Mouse (Mus musculus) MN1 (cell line): ENCODE measurements at regions not wholly inside any gene's neighbourhood (a gene's known extent, or its start where the extent isn't known, plus 50 kb on each side); places are given as distances from the start of the nearest gene placed in this dataset.

ENCODE experiments used
- DNase-seq: peaks from one replicate; pipeline ENCODE4 v3.0.0-alpha.2; 2016; ENCODE audit warnings: low spot score

DNA sequence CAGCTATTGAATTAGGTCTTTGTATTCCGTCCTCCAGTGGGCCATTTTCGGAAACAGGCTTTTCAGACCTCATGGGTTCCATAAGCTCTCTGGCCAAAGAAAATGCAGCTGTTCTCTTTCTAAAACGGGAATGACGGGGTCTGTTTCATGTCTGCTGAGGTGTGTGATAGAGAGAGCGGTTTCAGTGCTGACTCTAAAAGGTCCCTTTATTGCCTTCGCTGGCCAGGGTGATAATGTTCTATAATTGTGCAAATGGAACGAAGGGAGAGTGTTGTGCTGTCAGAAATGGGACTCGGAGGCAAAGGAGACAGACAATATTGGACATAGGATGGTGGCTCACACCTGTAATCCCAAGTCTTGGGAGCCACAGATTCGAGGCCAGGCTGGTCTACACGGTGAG lies 53.5 kb upstream of the Osbpl8 start:
- DNase-seq, result peak; percentile 72

GRCm38 (mm10) chr10:111108658-111109633 lies 55.6 kb upstream of the Osbpl8 start:
- DNase-seq, result peak; percentile 94

DNA sequence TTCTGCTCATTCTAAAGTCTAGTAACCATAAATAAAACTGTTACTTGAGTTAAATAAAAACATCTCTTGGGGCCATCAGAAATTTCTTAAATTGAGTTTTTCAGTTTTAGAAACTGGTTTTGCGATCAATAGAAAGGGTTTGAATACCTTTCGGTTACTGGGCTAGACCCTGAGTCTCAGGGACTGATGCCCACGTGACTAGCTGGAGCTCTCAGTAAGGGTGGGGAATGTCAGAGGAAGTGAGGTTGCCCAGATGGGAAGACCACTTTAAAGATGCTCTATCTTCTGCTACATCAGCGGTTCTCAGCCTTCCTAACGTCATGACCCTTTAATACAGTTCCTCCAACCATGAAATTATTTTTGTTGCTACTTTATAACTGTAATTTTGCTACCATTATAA lies 56.7 kb upstream of the Osbpl8 start:
- no peak for DNase-seq

- DNase-seq, result peak; percentile 45
These were observed 57.2 kb upstream of the Osbpl8 start for GRCm38 (mm10) chr10:111107387-111107786.

GRCm38 (mm10) chr10:111106411-111106810 lies 58.1 kb upstream of the Osbpl8 start:
- no peak for DNase-seq

DNA sequence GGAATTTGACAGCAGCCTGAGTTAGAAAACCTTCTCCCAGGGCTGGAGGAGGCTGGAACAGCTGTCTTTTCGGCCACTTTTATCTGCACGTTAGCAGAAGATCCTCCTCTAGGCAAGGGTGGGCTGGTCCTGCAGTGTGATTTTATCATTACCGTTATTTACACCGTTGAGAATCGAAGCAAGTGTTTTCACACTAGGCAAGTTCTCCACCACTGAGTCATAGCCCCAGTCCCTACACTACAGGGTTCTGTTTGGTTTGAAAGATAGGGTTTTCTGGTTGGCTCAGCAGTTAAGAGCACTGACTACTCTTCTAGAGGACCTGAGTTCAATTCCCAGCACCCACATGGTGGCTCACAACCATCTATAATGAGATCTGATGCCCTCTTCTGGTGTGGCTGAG lies 58.9 kb upstream of the Osbpl8 start:
- no peak for DNase-seq

DNA sequence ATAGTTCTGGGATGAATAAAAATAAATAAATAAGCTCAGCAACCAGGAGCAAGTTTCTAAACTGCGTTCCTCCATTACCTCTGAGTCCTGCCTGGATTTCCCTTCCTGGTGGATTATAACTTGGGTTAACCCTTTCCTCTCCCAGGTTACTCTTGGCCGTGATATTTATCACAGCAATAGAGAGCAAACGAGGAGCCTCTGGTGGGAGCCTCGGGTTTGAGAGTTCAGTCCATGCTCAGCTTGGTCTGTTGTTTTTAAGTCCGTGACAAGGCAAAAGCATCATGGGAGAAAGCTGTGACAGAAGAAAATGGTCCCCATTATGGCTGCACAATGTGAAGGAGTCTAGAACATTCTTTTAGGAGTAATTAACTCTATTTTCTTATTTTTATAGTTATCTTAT lies 61.0 kb upstream of the Osbpl8 start:
- no peak for DNase-seq

DNA sequence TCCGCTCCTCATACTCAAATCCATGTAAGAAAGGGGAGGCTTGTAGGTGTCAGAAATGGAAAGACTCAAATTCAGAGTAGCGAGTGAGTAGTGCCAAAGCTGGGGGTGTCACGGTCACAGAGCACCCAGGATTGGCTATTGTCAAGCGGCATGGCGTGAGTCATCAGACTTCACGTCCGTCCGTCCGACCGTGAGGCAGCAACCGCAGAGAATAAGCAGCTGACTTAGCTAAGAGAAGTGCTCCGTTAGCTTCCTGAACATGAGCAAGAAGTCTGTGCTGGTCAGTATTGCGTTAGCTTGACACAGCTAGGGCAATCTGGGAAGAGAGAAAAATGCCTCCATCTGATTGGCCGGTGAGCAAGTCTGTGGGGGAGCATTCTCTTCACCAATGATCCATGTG lies 61.5 kb upstream of the Osbpl8 start:
- peak; percentile 90 for DNase-seq

- peak; percentile 79 for DNase-seq
These were observed 62.4 kb upstream of the Osbpl8 start for GRCm38 (mm10) chr10:111101901-111102761.

- DNase-seq, result peak; percentile 90
These were observed 64.6 kb upstream of the Osbpl8 start for GRCm38 (mm10) chr10:111099812-111100464.

- no peak for DNase-seq
These were observed 65.3 kb upstream of the Osbpl8 start for GRCm38 (mm10) chr10:111099059-111099811.

DNA sequence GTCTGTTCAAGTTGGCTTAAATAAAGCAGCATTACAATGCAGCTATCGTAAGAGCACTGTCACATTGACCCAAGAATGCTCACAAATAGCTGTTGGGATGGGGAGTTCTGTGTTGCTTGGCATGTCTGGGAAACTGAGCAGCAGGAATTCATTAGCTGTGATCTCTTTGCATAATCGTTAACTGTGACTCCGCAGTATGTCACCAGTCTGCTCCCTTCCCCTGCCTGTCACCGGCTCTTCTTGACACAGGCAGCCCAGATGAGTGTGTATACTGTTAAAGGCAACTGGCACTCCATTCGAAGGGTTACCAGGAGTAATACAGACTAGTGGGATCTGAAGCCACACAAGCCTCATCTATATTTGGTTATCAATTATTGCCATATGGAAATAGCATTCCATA lies 67.3 kb upstream of the Osbpl8 start:
- no peak for DNase-seq

DNA sequence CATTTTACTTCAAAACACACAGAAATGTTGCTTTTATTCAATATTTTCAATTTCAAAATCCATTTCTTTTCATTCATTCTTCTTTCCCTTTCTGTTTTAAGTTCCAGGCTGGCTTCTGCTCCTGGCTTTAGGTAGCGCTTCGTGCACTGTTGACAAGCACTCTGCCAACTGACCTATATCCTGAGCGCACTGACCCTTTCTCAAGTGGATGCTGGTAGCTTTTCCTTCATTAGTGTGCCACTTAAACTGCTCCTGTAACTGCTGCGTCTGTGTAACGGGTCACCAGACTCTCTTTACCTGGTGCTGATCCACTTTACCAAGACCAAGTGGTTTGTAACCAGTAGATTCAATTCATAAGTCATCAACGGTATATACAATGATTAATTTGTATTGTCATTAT lies 67.7 kb upstream of the Osbpl8 start:
- no peak for DNase-seq

GRCm38 (mm10) chr10:111094405-111094804 lies 70.1 kb upstream of the Osbpl8 start:
- DNase-seq, result no peak

GRCm38 (mm10) chr10:111089382-111089781 lies 75.2 kb upstream of the Osbpl8 start:
- DNase-seq, result no peak

DNA sequence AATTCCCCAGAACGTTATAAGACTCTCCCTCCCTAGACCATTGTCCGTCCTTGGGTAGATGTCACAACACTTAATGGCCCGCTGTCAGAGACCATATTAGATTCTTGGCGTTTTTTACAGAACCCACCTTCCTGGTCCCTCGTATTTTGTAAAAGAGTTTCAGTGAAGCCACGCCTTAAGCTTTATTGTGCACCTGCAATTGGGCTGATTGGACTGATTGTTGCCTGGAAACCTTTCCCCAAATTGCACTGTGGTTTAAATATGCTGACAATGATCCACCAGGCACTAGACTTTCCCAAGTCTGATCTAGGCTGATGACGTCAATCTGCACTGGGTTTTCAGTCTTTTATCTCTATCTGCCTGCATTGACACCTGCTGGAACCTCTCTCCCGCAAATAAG lies 75.6 kb upstream of the Zdhhc17 start:
- DNase-seq, result no peak

DNA sequence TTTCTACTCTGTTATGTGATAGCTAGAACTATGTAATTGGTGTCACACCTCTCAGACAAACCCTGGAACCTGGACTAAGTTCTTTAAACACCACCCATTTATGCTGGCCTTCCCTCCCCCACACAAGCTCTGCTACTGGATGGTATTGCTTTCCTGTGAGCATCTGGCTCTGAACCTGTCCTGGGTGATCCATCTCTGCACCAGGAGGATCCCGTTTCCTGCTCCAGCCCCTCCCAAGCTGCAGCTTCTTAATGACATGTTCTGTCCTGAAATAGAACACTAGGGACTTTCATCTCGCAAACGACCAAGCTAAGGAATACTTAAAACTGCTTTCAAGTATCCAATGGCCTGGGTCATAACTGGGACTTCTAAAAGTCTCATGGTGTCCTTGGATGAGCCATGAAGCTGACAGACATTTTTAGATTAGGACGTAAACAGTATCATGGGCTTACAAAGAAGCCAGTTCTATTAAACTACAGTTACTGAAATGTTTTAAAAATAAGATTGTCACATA lies 74.4 kb upstream of the Zdhhc17 start:
- DNase-seq, result no peak

- no peak for DNase-seq
These were observed 73.9 kb upstream of the Zdhhc17 start for GRCm38 (mm10) chr10:111083861-111084260.

- no peak for DNase-seq
These were observed 73.4 kb upstream of the Zdhhc17 start for GRCm38 (mm10) chr10:111083338-111083737.

DNA sequence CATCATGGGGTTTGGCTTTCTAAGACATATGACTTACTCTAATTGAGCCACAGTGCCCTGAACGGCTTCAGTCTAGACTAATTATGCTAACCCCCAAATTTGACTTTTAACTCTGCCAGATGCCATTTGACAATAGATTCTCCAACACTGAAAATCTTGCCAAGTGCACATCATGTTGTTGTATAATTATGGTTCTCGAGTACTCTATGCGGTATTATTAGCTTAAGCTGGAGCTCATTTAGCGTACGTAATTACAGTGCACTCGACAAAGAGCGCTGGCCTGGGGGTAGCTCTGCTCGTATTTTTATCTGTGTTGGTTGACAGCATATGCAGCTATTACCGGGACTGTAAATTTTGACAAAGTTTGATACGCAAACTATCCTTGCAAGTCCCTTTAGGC lies 70.4 kb upstream of the Zdhhc17 start:
- peak; percentile 30 for DNase-seq

- DNase-seq, result peak; percentile 57
These were observed 69.1 kb upstream of the Zdhhc17 start for GRCm38 (mm10) chr10:111079051-111079450.
